Mouse (Mus musculus): ENCODE results near the gene Kif22.

Gene Kif22

DNA sequence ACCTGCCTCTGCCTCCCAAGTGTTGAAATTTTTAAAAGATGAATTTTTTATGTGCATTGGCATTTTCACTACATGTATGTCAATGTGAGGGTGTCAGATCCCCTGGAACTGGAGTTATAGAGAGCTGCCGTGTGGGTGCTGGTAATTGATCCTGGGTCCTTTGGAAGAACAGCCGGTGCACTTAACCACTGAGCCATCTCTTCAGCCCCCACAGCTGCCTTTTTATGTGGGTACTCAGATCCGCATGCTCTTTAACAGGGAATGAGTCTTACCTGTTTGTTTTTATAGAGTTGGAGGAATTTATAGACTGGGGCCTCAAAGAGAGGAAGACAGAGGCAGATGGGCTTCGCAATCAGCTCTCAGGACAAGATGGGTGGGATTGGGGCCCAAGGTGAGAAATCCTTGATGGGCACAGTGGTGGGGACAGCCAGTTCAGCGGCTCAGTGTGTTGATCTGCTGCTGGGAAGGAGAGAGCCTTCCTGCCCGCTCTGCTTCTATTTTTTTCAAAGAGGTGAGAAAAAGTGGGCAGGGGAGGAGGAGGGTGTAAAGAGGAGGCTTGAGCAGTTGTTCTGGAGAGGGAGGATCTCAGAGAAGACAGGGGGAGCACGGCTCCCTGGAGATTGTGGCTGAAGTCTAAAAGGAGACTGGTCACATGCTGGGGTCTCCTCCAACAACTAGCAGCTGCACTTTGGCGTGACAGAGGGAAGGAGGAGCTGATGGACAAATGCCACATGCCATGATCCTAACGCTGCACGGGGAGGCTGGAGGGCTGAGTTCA is 57.4 kb downstream of the Kif22 start:
- no peak for DNase-seq (ENCODE audit: low spot score in 2 of 2)

DNA sequence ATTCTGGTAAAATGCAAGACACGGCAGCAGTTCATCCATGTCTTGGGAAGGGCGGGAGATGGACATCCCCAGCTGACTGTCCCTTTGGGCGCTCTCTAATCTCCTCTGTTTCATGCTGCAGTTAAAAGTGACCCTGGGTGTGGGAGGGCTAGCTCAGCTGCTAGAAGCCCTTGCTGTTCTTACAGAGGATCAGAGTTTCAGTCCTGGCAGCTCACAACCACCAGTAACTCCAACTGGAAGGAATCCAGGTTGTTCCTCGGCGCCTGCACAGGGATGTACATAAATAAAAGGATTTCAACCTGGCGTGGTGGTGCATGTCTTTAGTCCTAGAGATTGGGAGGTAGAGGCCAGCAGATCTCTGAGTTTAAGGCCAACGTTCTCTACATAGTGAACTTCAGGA is 59.2 kb downstream of the Kif22 start:
- no peak for DNase-seq (ENCODE audit: low spot score in 2 of 2)

DNA sequence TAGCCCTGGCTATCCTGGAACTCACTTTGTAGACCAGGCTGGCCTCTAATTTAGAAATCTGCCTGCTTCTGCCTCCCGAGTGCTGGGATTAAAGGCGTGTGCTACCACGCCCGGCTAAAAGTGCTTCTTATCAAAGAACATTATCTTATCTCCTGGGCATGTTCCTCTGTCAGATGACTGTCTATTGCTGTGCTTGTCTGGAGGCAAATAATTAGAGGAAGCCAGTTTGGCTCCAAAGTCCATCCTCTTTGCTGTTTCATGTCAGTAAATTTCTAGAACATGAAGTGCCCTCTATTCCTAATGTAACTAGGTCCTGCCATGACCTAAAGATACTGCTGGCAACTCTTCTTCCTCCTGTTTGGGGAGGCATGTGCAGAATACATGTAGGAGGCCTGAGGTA is 60.2 kb downstream of the Kif22 start:
- no peak for DNase-seq (ENCODE audit: low spot score in 2 of 2)

DNA sequence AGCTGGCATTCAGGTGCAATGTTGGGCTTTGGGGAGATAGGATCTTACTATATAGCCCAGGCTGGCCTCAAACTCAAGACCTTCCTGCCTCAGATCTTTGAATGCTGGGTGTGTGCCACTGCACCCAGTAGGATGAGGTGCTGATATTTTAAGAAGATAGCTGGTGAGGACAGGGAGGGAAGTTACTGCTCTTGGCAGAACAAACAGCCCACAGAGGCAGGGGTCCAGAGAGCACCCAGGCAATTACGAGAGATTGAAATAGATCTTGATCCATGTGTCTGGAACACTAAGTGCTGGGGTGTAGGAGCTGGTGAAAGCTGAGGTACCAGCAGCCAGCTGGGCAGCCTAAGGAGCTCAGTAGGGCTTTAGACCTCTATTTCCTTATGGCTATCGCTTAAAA is 60.7 kb downstream of the Kif22 start:
- no peak for DNase-seq (ENCODE audit: low spot score in 2 of 2)

DNA sequence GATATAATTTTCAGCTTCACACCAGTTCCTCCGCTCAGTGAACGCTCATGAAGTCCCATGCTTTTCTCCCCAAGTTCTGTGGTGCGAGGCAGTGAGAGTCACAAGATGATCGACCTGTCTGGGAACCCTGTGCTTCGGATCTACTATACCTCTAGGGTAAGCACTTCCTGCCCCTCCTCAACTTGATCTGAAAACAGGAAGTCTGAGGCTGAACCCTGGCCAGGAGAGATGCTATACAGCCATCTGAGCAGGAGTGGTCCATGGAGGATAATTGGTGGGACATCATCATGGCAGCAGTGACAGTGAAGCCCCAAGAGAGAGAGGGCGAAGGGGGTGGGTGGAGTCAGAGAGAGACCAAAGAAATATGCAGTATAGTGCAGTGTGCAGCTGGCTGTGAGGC is 63.4 kb downstream of the Kif22 start:
- no peak for DNase-seq (ENCODE audit: low spot score in 2 of 2)

Measured in urinary bladder, postnatal 36 days (tissue).